Mouse (Mus musculus) retina, embryonic 14.5 days (tissue): ENCODE measurements around the gene Adamts17.

Experiments used
- DNase-seq: peaks from one replicate; pipeline ENCODE4 v3.0.0-alpha.2; 2015; ENCODE audit warnings: low spot score

The Adamts17 gene

GRCm38 (mm10) chr7:66933251-66933650 lies 93.7 kb downstream of the Adamts17 start:
- no peak for DNase-seq

DNA sequence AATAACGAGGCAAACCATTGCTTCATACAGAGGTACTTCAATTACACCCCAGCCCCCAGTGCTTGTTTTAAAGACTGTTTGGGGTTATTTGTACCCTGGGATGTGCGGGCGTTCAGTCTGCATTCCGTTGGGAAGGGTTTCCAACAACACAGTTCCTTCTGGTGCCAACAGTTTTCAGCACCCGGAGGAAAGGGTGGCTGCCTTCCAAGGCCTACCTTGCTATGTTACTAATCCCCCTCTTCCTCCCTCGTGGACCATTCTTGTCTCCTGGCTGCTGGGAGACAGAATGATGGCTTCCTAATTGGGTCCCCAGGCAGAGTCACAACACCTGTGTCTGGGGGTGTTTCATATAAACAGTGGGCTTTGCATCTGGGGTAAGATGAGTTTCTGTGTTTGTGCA lies 94.5 kb downstream of the Adamts17 start:
- no peak for DNase-seq

DNA sequence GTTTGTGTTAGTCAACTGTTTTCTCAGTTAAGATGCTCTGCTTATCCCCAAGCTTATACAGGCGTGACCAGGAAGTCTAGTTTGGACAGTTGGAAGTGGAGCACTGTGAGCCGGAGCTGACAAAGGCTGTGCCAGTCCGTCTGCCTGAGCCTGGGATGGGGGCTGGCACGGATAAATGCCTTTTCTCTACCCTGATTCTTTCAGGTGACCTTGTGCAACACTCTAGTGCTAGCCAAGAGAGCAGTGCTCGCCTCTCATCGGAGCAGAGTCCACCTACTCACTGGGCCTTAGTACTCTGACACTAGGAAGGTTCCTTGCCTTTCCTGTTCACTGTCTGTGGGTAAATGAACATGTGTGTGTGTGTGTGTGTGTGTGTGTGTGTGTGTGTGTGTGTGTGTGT lies 95.5 kb downstream of the Adamts17 start:
- no peak for DNase-seq

DNA sequence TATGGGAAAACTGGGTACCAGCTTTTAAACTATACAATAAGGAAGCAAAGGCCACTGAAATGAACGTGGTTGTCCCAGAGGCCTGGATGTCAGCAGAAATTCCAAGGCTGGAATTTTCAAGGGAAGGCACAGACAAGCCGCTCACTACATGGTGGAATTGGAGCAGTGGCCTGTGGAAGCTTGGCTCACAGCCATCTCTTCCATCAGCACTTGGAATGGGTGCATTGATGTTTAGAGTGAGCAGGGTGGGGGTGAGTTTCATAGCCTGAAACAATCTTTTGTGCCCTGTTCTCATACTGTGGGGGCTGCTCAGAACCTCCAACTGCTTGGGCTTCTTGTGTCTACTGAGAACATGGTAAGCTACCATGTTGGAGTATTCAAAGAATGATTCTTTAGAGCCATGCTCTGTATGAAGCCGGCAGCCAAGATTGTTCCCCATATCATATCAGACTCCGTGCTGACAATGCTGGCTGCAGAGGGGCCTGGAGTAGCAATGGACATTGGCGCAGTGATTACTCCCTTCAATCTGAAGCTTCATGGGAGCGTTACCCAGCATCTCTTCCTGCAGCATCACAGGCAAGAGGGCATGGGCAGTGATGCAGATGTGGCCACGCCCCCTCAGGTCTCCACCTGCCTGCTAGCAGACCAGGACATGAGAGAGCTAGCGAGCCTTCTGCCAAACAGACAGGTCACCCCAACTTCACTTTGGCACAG lies 96.7 kb downstream of the Adamts17 start:
- DNase-seq: no peak

- DNase-seq: no peak
These were observed 97.4 kb downstream of the Adamts17 start for GRCm38 (mm10) chr7:66936911-66937310.

DNA sequence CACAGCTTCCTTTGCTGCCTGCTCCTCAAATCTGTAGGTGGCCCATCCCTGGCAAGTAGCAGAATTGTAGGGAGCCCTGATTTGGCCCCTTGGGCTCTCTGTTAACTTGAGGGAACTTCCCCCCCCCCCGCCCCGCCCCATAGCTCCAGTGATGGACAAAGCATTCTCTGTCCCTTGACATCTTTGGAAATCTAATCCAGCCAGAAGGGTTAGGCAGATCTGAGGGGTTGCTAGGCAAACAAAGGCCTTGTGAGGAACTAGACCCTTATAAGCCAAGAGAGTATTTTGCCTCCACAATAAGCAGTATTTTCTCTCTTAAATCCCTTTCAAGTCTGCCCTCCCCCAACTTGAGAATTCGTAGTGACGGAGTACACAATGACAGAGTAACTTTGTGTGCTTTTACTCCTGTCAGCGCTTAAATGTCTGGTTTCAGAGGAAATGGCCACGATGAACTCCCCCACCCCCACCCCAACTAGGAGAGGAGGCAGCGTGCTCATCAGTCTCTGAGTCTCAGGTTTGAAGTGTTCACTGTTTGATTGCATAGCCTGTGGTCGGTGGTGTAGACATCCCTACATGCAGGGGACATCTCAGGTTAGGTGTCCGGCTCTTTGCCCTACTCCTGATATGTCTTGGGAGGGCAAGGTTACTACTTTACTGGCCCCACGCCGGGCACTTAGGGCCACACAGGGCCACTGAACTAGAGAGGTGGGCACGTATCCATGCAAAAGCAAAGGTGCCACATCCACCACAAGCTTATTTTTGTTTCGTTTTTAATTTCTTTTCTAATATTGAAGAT lies 99.7 kb downstream of the Adamts17 start:
- DNase-seq: no peak

GRCm38 (mm10) chr7:66940761-66941160 lies 101.2 kb downstream of the Adamts17 start:
- DNase-seq: no peak

- no peak for DNase-seq
These were observed 109.5 kb downstream of the Adamts17 start for GRCm38 (mm10) chr7:66949006-66949405.

DNA sequence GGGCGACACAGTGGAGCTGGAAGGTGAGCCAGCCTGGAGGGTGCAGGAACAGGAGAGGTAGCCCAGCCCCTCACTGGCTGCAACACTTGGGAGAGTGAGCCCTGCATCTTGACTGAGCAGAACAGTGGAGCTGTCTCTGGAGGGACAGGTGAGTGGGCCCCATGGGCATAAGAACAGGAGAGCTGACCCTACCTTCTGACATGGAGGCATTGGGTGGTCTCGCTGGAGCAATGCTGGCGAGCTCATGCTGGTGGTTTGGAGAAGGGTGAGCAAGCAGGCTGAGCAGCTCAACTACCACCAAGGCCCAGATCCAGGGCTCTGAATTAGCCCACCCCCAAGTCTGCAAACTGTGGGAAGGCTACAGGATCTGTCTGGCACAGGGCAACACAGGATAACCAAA lies 113.4 kb downstream of the Adamts17 start:
- no peak for DNase-seq

DNA sequence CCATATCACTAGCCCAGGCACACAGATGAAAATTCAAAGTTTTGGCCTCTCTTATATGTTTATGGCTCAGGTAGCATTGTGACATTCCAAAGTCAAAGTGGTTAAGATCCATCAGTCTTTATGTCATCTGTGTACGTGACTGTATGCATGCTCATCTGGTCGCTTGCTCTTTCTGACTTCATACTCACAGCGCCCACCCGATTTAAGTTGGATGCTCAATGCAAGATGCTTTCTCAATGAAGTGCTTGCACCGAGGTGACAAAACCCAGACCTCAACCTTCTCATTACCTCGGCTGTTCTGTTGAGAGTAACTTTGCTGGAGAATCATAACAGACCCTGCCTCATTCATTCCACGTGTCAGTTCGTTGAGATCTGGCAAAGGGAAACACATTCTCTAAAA lies 114.5 kb downstream of the Adamts17 start:
- DNase-seq: no peak

- no peak for DNase-seq
These were observed 115.2 kb downstream of the Adamts17 start for GRCm38 (mm10) chr7:66954723-66955122.

- DNase-seq: no peak
These were observed 116.0 kb downstream of the Adamts17 start for GRCm38 (mm10) chr7:66955455-66955919.

- DNase-seq: no peak
These were observed 116.4 kb downstream of the Adamts17 start for GRCm38 (mm10) chr7:66955978-66956377.

GRCm38 (mm10) chr7:66957764-66958163 lies 118.2 kb downstream of the Adamts17 start:
- no peak for DNase-seq

DNA sequence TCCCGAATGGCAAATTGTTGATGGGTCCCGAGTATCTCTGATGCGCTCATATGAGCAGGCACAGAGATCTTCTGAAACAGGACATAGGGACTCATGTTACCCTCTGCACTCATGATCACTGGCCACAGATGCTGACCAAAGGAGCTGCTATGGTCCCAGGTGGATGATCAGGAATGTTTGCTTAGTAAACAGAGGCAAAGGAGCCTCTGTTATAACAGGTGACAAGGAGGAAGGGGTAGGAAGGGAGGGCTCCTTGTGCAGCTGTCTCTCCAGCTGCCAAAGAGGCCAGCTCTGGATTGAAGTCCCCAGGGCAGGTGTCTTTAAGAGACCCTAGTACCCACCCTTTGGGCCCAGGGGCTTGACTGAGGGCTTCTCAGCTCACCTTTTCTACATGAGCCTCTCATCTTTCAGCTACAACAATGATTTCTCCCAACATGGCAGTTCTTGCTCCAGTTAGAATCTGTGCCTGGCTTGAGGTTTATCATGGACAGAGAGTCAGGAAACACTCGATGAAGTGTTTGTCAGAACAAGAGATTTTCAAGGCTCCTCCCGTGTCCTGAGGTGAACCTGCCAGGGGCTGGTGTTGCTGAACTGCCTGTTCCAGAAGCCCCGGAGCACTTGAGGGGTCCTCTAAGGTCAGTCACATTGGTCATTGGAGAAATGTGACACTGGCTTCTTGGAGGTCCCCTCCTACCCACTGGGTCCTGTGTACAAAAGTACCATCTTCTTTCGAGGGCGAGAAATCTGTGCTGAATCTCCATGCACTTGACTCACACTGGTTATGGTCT lies 120.9 kb downstream of the Adamts17 start:
- DNase-seq: no peak

- no peak for DNase-seq
These were observed 123.2 kb downstream of the Adamts17 start for GRCm38 (mm10) chr7:66962736-66963135.

DNA sequence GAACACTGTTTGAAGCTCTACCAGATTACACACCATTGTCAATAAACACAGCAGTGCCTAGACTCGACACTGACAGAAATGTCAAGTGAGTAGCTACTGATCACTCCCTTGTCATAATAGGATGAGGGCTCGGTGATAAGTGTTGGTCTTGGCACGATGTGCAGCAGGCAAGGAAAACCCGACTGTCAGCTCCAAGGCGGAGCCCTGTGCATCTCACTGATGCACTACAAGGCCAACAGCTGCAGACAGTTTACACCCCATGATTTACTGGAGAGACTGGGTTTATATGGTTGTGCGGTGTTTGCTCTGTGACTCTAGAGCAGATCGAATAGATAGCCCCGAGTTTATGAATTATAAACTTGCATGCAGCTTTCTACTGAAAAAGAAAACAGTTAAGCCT lies 124.0 kb downstream of the Adamts17 start:
- no peak for DNase-seq

- peak; percentile 73 for DNase-seq
These were observed 127.1 kb downstream of the Adamts17 start for GRCm38 (mm10) chr7:66966541-66967205.

DNA sequence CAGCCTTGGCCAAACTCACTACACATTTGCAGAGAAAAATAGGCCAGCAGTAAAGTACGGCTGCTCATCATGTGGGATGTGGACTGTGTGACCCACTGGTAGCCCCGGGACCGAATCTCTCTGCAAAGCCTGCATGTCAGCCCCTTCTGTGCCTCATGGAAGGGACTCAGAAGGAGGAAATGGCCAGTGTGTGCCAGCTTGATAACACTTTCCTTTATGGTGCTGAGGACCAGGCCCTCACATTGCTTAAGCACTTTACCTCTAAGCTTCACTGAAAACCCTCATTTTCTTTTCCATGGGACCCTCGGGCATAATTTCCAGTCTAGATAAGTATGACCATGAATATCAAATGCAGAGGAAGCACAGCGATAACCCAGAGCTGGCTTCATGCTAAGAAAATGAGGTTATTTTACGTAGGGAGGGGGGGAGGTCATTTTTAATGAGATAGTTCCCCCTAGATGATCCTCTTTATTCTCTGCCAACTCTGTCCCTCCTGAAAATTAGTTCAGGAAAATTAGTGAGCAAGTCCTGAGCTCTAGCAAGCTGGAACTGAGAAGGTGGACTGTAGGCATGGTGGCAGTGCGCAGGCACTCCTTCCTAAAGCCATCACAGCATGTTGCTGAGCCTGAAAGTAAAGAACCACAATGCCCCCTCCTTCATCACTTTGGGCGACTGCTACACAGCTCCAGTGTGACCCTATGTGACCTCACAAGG lies 127.8 kb downstream of the Adamts17 start:
- peak; percentile 10 for DNase-seq

GRCm38 (mm10) chr7:66968661-66969060 lies 129.1 kb downstream of the Adamts17 start:
- DNase-seq: no peak

GRCm38 (mm10) chr7:66969199-66969598 lies 129.7 kb downstream of the Adamts17 start:
- DNase-seq: no peak
